Mouse (Mus musculus) CD8-positive naive resting alpha-beta T cell, adult 2 months (primary cell): ENCODE results near the gene 1110051M20Rik.

Experiments used
- DNase-seq, 2 experiments: peaks; one replicate each; pipeline ENCODE4 v3.0.0; 2022; ENCODE audit warnings: low read depth in 2 of 2, low spot score in 2 of 2

The 1110051M20Rik gene

GRCm38 (mm10) chr2:91458252-91458672, 13.8 kb upstream of the 1110051M20Rik start:
- no peak for DNase-seq

- DNase-seq, result no peak
Measured at GRCm38 (mm10) chr2:91457656-91458251, 13.2 kb upstream of the 1110051M20Rik start.

GRCm38 (mm10) chr2:91457259-91457655, 12.8 kb upstream of the 1110051M20Rik start, which contains the start of gene Lrp4:
TSS of gene Lrp4 (plus strand) at chr2:91457511.
- no peak for DNase-seq

GRCm38 (mm10) chr2:91456491-91457100, 12.1 kb upstream of the 1110051M20Rik start:
- DNase-seq, result no peak

- DNase-seq, result no peak
Measured at GRCm38 (mm10) chr2:91455826-91456225, 11.3 kb upstream of the 1110051M20Rik start.

GRCm38 (mm10) chr2:91454434-91454833, 9.9 kb upstream of the 1110051M20Rik start:
- no peak for DNase-seq

- no peak for DNase-seq
Measured at GRCm38 (mm10) chr2:91453231-91454075, 8.9 kb upstream of the 1110051M20Rik start.

GRCm38 (mm10) chr2:91452658-91453057, 8.2 kb upstream of the 1110051M20Rik start:
- no peak for DNase-seq

GRCm38 (mm10) chr2:91450316-91450715, 5.8 kb upstream of the 1110051M20Rik start:
- no peak for DNase-seq

GRCm38 (mm10) chr2:91449662-91450061, 5.2 kb upstream of the 1110051M20Rik start:
- no peak for DNase-seq

- DNase-seq, result no peak
Measured at GRCm38 (mm10) chr2:91442241-91442640, 2.3 kb downstream of the 1110051M20Rik start.

GRCm38 (mm10) chr2:91441715-91442114, 2.8 kb downstream of the 1110051M20Rik start:
- no peak for DNase-seq

- no peak for DNase-seq
Measured at GRCm38 (mm10) chr2:91440686-91441085, 3.8 kb downstream of the 1110051M20Rik start.

- no peak for DNase-seq
Measured at GRCm38 (mm10) chr2:91439876-91440275, 4.6 kb downstream of the 1110051M20Rik start.

- no peak for DNase-seq
Measured at GRCm38 (mm10) chr2:91439271-91439670, 5.2 kb downstream of the 1110051M20Rik start.

GRCm38 (mm10) chr2:91437116-91437815, 7.2 kb downstream of the 1110051M20Rik start:
- DNase-seq, result no peak

GRCm38 (mm10) chr2:91436713-91437112, 7.8 kb downstream of the 1110051M20Rik start:
- DNase-seq, result no peak

- no peak for DNase-seq
Measured at GRCm38 (mm10) chr2:91430600-91430919, 13.9 kb downstream of the 1110051M20Rik start.

- no peak for DNase-seq
Measured at GRCm38 (mm10) chr2:91429915-91430599, 14.4 kb downstream of the 1110051M20Rik start.

GRCm38 (mm10) chr2:91429146-91429545, 15.4 kb downstream of the 1110051M20Rik start:
- DNase-seq, result no peak

- DNase-seq, result no peak
Measured at GRCm38 (mm10) chr2:91426321-91426720, 18.2 kb downstream of the 1110051M20Rik start.
